Mouse (Mus musculus) urinary bladder, adult 18-20 months (tissue): ENCODE data around the gene Psmf1.

Experiments
- DNase-seq, 2 experiments: peaks; one replicate each; pipeline ENCODE4 v3.0.0; 2022; ENCODE audit warnings: low spot score in 2 of 2, mixed read lengths in 2 of 2

Gene Psmf1

GRCm38 (mm10) chr2:151743845-151744244 is at the start of gene Psmf1:
Gene Psmf1 (minus strand): TSS chr2:151744186.
- DNase-seq, result no peak

DNA sequence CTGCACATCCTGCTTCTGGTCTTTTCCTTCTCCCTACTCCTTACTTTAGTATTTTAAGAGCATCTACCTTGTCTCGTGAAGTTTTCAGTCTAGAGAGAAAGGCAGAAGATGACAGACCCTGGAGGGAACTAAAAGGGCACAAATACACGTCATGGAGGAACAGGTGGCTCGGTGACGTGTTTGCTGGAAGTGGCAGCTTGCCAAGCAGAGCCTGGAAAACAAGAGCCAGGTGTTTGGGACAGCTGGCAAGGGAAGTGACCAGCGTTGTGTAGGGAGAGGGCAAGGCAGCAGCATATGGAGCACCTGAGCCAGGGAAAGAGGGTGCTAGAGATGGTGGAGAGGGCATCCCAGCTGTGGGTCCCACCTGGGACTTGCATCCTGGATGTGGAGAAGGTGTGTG is 47.2 kb upstream of the Psmf1 start:
- no peak for DNase-seq

DNA sequence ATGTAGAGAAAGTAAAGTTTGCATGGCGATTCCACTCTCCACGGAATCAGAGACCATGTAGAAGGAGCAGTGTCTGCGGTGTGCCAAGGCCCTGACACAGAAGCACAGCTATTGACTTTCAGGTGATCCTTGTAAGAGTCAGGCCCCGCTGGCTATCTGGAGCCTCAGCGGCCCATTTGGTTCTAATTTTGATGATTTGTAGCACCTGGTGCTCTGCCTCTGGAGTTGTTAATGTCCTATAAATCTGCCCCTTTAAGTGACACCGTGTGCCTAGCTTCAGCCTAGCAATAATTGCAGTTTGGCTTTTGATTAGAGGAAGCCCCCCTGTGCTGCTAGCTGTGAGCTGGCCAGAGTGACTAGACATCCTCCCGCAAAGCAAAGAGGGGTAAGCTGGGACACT is 46.2 kb upstream of the Psmf1 start:
- no peak for DNase-seq

DNA sequence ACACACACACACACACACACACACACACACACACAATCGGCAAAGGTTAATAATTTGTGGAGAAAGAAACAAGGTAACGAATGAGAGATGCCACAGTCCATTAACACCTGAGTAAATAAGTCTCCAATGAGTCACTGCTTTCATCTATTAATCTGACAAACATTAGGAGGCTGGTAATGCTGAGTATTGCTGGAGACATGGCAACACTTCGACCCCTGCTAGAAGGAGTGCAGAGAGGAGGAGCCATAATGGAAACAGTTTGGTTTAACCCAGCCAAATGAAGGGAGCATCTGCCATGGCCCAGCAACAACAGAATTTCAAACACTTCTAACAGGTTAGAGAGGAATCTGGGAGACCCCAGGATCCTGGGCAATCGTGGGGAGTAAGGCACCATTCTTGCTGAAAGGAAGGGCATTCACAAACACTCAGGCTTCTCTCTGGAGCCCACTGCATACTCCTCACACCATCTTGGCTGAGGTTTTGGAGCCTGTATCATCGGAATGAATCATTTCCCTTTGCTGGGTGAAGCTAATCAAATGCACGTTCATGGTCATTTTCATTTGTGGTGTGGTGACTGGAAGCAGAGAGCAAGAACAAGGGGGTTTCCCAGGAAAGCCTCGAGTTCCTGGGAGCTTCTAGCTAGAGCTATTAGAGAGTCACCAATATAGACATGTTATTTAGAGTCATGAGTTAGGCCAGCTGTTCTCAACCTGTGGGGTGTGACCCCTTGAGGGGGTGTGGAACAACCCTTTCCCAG is 44.4 kb upstream of the Psmf1 start:
- no peak for DNase-seq

DNA sequence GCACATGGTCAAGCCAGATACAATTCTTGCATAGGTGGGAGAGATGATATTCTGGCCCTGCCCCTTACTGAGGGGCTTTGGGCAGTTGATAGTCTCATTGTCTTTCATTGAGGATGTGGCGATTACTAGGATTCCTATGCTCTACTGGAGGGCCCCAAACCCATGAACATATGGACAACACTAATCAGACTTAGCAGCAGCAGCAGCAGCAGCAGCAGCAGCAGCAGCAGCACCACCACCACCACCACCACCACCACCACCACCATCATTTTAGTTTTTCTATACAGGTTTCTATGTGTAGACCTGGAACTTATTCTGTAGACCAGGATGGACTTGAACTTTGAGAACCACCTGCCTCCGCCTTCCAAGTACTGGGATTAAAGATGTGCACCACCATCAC is 39.5 kb upstream of the Psmf1 start:
- no peak for DNase-seq

- DNase-seq, result no peak
Measured at GRCm38 (mm10) chr2:151777366-151777765, 33.4 kb upstream of the Psmf1 start.

DNA sequence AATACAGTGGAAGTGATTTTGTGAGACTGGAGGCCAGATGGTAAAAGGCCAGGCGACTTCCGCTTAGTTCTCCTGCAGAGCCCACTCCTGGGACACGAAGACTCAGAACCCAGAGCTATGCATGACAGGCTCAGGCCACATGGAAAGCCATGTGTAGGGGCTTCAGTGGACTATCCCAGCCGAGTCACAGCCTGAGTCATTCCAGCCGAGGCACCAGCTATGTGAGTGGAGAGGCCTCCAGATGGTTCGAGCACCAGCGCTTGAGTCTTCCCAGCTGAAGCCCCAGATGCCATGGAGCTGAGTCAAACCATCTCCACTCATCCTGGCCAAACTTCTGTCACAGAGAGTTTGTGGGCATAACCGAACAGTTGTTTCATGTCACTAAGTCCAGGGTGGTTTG is 29.5 kb upstream of the Psmf1 start:
- DNase-seq, result no peak

GRCm38 (mm10) chr2:151772169-151772568 is 28.2 kb upstream of the Psmf1 start:
- DNase-seq, result no peak

DNA sequence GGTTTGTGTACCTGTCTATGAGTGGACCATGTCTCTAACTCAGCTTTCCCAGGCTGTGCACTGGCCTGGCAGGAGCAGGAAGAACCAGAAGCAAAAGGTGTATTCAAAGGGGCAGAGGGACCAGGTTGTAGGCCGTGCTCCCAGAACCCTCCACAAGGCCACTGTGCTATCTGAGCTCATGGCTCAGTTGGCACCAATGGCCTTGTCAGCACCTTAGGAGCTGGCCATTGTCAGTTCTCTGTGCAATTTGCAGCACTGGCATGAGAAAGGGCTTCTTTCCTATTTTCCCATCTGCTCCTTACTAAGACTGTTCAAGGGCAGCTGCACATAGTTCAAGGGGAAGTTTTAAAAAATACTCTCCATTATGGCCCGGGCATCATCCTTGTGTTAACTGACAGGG is 20.6 kb upstream of the Psmf1 start:
- no peak for DNase-seq

- DNase-seq, result no peak
Measured at GRCm38 (mm10) chr2:151758806-151759353, 14.9 kb upstream of the Psmf1 start.

DNA sequence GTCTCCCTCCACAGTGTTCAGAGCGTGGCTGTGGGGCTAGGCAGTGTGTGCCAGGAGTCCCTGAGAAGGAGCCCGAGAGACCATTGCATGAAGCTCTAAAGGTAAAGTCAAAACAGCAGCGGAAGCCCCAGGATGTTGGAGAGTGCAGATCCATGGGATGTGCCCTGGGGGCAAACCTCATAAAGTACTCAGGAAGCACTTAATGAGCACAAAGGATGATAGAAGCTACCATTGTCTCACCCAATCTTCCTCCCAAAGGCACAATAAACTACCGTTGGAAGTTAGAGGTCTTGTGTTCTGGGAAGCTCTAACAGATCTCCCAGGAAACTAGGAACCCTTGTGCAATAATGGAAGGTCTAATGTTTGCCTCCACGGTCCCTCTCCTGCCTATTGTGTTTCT is 13.5 kb upstream of the Psmf1 start:
- DNase-seq, result no peak

- no peak for DNase-seq
Measured at GRCm38 (mm10) chr2:151756277-151757061, 12.5 kb upstream of the Psmf1 start.

- no peak for DNase-seq
Measured at GRCm38 (mm10) chr2:151751330-151751729, 7.3 kb upstream of the Psmf1 start.

GRCm38 (mm10) chr2:151747847-151748705 is 4.1 kb upstream of the Psmf1 start:
- DNase-seq, result peak; percentile 18 to 50

GRCm38 (mm10) chr2:151742850-151743679 is 921 bp downstream of the Psmf1 start:
- no peak for DNase-seq

- no peak for DNase-seq
Measured at GRCm38 (mm10) chr2:151742084-151742483, 1.9 kb downstream of the Psmf1 start.

DNA sequence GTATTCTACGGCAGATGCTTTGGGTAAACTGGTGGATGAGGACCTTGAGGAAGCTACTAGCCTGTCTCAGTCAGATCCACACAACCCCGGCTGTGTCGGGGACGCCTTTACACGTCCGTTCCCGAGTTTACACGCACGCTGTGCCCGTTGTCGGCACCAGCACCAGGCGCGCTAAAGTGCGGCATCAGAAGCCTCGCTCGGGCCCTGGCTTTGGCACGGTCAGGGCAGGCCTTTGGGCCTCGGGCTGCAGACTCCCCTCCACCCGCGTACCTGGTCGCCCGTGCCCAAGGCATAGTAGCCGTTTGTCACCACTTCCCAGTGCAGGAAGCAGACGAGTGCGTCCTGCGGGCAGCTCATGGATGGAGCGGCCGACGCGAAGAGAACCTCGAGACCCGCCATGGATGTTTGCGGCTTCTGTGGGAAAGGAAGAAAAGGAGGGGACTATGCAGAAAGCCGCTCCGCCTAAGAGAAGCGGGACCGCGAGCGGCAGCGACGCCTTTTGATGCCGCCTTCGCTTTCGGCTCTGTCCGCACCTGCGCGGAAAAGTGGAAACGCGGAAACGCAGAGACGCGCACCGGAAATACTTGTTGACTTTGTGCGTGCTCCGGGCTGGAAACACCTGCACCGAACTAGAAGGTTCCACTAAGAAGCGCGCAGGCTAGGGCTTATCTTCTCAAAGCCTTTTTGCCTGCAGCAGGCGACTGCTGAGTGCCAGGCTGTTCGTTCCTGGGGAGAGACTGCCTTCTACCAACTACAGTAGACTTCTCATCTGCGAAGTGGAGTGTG is 3.1 kb downstream of the Psmf1 start:
- DNase-seq, result peak; percentile 82 to 89

DNA sequence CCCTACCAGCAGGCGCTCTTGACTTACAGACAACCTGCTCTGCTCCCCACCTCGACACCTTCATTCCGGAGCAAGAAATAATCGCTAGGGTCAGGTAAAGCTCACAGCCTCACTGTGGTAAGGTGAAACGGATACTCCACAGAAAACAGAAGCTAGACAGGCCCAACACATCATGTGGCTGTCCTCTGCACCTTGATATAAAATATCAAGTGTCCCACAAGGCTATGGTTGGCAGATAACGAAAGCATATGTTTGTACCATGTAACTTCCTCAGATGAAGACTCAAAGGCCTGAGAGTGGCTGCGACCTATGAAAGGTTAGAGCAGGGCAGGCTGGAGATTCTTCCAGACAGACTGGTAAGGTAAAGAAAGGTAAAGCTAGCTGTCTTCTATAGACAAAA is 4.5 kb downstream of the Psmf1 start:
- no peak for DNase-seq

DNA sequence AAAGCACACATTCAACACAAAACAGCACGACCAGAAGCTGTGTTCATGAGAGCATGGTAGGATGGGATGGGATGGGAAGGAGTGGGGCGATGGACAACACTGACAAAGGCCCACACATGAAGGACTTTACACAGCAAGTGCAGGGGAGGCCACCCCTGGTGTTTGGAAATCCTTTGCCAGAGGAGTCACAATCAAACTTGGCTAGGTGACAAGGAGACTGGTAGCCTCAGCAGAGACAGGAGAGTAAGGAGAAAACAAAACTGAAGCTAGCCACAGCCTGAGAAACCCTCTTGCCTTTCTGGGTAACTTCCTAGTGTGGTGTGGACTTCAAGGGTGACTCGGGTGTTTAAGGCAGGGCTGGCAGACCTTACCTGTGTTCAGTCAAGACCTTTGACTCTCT is 4.9 kb downstream of the Psmf1 start:
- DNase-seq, result no peak

GRCm38 (mm10) chr2:151738460-151738859 is 5.5 kb downstream of the Psmf1 start:
- DNase-seq, result no peak
